Mouse (Mus musculus) hematopoietic stem cell, adult 5-6 weeks (primary cell): ENCODE data around the gene Spag5. TPM values are rescaled to one million over a fixed set of nuclear protein-coding genes. Genes with fewer than 3 reads are reported as not detected.

Experiments used
- ATAC-seq, 2 experiments: fragments of 125-278 bp in 1 of 2; replicated peaks in 1 of 2; 2 replicates each; pipeline ENCODE4 v1.8.0; 2016 to 2017; ENCODE audit warnings: inconsistent platforms in 2 of 2, mild to moderate bottlenecking in 2 of 2, moderate number of reproducible peaks in 2 of 2, low read depth in 1 of 2, moderate TSS enrichment in 1 of 2; ENCODE audit not compliant: low FRiP score in 2 of 2, poor library complexity in 2 of 2, severe bottlenecking in 2 of 2, insufficient read depth in 1 of 2, low TSS enrichment in 1 of 2
- total RNA-seq: library from RNA; stranded (forward); fragments of 172-1452, 232-1000 nt; gene quantifications from 2 replicates; pipeline ENCODE4 v1.2.3, GENCODE M21; 2017

Gene Spag5
- total RNA-seq, 1 experiment from 2014 or later, result 49.1 TPM

GRCm38 (mm10) chr11:78313662-78314061 is 12.3 kb downstream of the Spag5 start:
- ATAC-seq, result no peak

DNA sequence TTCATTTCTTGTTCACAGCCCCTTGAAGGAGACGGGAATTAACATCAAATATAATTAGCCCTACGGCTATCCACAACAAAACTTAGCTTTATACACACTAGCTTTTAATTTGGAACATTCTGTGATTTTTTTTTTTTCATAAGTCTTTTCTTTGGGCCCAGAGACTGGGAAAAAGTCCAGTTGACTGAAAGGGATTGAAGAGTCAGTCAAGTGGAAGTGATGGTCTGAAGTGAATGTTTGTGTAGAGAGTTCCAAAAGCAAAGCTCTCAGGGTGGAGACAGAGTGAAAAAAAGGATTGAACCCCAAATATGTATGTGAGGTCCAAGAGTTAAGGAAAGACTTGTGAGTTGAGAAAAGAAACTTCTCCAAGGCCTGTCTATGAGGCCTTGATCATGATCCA is 17.1 kb downstream of the Spag5 start:
- no peak for ATAC-seq

DNA sequence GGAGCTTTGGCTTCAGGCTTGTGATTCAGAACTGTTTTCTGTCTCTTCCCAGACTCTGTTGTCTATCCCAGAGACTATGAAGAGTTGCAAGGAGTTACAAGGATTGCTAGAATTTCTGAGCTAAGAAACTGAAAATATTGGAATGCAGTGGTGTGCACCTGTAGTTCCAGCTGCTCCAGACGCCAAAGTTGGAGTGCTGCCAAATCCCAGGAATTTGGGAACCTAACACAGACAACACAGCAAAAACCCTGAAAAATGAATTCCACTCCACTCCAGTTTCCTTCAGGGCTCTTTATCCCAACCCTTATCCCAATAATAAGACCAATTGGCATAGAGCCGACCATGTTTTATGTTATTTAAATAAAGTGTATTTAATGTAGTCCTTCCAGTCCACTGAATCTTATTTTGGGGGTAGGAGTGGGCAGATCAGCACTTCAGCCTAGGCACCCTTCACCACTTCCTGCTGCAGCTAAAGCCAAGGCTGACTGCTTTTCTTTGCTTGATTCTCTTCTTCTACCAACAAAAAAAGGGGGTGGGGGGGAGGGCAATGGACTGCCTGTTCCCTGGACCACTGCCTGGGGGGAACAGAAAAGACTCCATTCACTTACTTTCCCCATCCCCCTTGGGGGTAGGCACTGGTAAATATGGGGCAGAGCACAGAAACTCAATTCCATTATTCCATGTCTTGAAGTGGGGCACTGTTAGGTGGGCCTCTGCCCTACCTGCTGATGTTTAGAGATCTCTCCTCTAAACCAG is 20.9 kb downstream of the Spag5 start:
- ATAC-seq, result no peak

DNA sequence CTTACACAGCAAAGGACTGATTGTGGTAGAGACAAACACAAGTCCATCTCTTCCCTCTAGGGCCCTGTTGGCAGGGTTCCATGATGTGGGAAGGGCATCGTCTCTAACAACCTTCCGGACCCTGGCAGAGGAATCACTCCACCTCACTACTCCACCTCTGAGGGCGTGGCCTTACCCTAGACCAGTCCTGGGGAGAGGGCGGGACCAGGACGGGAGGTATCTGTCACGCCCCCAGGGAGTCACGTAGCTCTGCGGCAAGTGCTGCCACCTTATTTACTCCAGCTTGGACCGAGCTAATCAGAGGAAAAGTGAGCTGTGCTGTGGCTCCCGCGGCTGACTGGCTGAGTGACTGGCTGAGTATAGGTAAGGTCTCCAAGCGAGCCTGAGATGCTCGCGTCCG is 21.5 kb downstream of the Spag5 start, which contains the start of gene Aldoc:
Gene Aldoc, plus strand, starts transcription at position 109 of the 400 bp plus-strand sequence.
- ATAC-seq, result peak; percentile 92 to 98

DNA sequence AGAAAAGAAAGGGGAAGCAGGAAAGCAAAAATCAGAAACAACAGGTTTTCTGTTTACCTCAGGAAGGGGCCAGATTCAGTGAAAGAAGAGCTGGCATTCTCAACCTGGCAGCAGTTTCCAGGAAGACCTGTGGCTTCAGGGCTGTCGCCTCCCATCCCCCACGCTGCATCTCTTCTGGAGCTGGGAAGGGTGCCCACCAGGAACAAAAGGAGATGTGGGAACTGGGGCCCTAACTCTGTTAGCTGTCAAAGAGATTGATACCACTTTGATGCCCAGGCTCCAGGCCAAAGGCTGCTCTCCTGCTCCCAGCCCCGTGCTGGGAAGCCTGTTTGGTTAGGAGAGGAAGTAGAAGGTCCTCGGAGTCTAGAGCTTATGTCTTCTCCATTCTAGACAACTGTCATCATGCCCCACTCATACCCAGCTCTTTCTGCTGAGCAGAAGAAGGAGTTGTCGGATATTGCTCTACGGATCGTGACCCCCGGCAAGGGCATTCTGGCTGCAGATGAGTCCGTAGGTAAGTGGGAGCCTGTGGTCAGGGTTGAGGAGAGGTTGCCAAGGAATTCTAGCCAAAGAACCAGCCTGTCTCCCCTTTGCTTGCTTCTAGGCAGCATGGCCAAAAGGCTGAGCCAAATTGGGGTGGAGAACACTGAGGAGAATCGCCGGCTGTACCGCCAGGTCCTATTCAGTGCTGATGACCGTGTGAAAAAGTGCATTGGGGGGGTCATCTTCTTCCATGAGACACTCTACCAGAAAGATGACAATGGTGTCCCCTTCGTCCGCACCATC is 22.9 kb downstream of the Spag5 start:
- ATAC-seq, result no peak

GRCm38 (mm10) chr11:78324965-78325364 is 23.6 kb downstream of the Spag5 start:
- ATAC-seq, result no peak

DNA sequence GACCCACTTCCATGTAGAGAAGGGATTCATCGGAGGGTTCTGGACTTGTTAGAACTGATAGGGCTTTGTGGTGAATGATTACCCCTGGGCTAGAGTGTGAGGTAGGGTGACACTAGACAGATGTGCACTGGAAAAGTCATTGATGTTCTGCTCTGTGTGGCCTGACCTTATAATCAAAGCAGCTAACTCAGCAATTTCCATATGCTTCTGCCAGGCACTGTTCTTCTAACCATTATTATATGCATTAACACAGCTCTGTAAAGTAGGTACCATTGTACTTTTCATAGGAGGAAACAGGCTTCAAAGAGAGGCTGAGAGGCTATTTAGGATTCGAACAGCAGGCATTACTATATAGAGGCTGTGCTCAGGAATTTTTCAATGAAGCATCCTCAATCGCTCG is 25.9 kb downstream of the Spag5 start:
- ATAC-seq, result no peak

GRCm38 (mm10) chr11:78327634-78328511 is 26.5 kb downstream of the Spag5 start, which contains the start of gene Pigs:
Gene Pigs (plus strand): TSS chr11:78328415.
- peak; percentile 98 to 99 for ATAC-seq

DNA sequence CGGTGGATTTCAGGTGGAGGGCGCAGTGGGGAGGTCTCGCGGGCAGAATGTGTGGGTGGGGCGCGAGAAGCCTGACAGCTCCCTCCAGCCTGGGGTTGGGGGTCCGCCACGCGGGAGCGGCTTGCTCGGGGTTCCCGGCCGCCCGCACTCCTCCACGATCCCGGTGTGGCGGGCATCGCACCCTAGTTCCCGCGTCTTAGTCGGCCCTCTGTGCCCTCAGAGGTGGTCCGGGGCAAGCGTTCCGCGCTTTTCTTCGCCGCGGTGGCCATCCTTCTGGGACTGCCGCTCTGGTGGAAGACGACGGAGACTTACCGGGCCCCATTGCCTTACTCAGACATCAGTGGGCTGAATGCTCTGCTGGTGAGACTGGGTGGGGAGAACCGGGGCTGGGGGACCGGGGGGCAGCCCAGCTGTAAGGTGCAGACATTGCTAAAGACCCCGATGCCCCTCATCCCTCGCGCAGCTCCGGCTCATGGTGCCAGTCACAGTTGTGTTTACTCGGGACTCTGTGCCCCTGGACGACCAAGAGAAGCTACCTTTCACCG is 27.3 kb downstream of the Spag5 start:
- no peak; a peak in 1 of 4 replicates for ATAC-seq

GRCm38 (mm10) chr11:78332676-78333075 is 31.3 kb downstream of the Spag5 start:
- ATAC-seq, result no peak

DNA sequence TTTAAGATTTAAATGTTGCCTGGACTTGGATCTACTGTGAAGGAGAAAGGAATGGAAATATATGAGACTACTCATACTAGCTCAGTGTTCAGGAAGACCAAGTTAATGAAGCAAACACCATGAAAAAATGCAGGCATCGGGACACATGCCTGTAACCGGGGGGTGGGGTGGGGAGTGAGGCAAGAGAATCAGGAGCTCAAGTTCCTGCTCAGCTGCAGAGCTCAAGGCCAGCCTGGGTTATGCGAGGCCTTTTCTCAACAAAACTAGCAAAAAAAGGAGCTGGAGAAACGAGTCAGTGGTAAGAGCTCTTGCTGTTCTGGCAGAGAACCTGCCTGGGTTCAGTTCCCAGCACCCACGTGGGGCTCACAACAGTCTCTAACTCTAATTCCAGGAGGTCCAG is 32.7 kb downstream of the Spag5 start:
- ATAC-seq, result no peak

- no peak for ATAC-seq
Measured at GRCm38 (mm10) chr11:78337040-78337439, 35.7 kb downstream of the Spag5 start.

DNA sequence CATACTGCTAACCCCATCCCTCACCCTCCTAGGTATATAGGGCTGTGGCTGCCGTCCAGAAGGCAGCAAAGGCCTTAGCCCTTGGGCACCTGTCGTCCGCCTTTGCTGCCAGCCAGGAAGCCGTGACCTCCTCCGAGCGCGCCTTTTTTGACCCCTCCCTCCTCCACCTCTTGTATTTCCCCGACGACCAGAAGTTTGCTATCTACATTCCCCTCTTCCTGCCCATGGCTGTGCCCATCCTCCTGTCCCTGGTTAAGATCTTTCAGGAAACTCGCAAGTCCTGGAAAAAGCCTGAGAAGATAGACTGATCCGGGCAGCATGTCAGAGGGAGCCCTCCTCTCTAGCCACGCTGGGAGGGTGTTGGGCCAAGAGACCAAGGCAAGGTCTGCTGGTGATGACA is 40.4 kb downstream of the Spag5 start:
- no peak for ATAC-seq

GRCm38 (mm10) chr11:78343381-78344327 is 42.3 kb downstream of the Spag5 start, which contains the start of gene Unc119:
Gene Unc119 (plus strand): TSS chr11:78343482.
- ATAC-seq, result peak; percentile 19 to 38; a peak in 2 of 4 replicates

- no peak for ATAC-seq
Measured at GRCm38 (mm10) chr11:78344328-78344889, 43.1 kb downstream of the Spag5 start.
